Mouse (Mus musculus) neural tube, embryonic 14.5 days (tissue): ENCODE measurements around the gene H2-DMa. TPM values are rescaled to one million over a fixed set of nuclear protein-coding genes. Genes with fewer than 3 reads are reported as not detected.

Experiments
- ATAC-seq: fragments of 200-750 bp; cut with Nextera tagmentation; 2 replicates; pipeline ENCODE4 v1.8.0; 2017; ENCODE audit warnings: low read depth, mild to moderate bottlenecking, moderate TSS enrichment, moderate library complexity
- H3K27ac ChIP-seq: fragments of 300-500 bp; sonication (generic); 2 replicates; pipeline ENCODE4 v1.5.1; 2014; ENCODE audit warnings: low read depth, mild to moderate bottlenecking, control low read depth, low read length, moderate library complexity, mixed read lengths
- H3K27me3 ChIP-seq: fragments of 300-500 bp; sonication (generic); 2 replicates; pipeline ENCODE4 v1.6.1; 2014; ENCODE audit warnings: low read length; ENCODE audit not compliant: control insufficient read depth, insufficient read depth
- H3K36me3 ChIP-seq: fragments of 300-500 bp; sonication (generic); 2 replicates; pipeline ENCODE4 v1.6.1; 2014; ENCODE audit warnings: low read length, mixed read lengths; ENCODE audit not compliant: control insufficient read depth, insufficient read depth
- H3K4me1 ChIP-seq: fragments of 300-500 bp; sonication (generic); 2 replicates; pipeline ENCODE4 v1.6.1; 2014; ENCODE audit warnings: low read length; ENCODE audit not compliant: control insufficient read depth, insufficient read depth
- H3K4me2 ChIP-seq: fragments of 300-500 bp; sonication (generic); 2 replicates; pipeline ENCODE4 v1.6.1; 2014; ENCODE audit warnings: mild to moderate bottlenecking, low read depth, low read length, control low read depth
- H3K4me3 ChIP-seq: fragments of 300-500 bp; sonication (generic); 2 replicates; pipeline ENCODE4 v1.5.1; 2014; ENCODE audit warnings: low read depth, low read length, control low read depth, mixed read lengths
- H3K9ac ChIP-seq: fragments of 300-500 bp; sonication (generic); replicated peaks from 2 replicates; pipeline ENCODE4 v1.6.1; 2014; ENCODE audit warnings: low read depth, mild to moderate bottlenecking, control low read depth, low read length, mixed read lengths
- H3K9me3 ChIP-seq: fragments of 300-500 bp; sonication (generic); 2 replicates; pipeline ENCODE4 v1.6.1; 2016; ENCODE audit warnings: low read length; ENCODE audit not compliant: control insufficient read depth
- WGBS: fragments of 180-500 bp; shearing (Covaris S2); extraction: QIAGEN DNeasy Blood & Tissue Kit; methylation state at CpG from one replicate; pipeline ENCODE4 v1.1.7; 2014; 5-methylcytosine and 5-hydroxymethylcytosine counted together
- polyA plus RNA-seq: library from polyadenylated mRNA; unstranded; fragments of >200 nt; fragmentation: Nextera tagmentation; extraction: Ambion mirVana; gene quantifications from 2 replicates; pipeline ENCODE4 v1.2.1, GENCODE M21; 2014

Gene H2-DMa
- polyA plus RNA-seq, 1 experiment from 2014 or later, result 19.1 TPM

DNA sequence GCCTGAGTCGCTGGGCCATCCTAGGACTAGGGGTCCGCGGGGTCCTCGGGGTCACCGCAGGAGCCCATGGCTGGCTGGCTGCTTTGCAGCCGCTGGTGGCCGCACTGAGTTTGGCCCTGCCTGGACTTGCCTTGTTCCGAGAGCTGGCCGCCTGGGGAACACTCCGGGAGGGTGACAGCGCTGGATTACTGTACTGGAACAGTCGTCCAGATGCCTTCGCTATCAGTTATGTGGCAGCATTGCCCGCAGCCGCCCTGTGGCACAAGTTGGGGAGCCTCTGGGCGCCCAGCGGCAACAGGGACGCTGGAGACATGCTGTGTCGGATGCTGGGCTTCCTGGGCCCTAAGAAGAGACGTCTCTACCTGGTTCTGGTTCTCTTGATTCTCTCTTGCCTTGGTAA is 68.7 kb downstream of the H2-DMa start:
- Histone ChIP-seq H3K27ac (no peak overlapping the region), H3K9me3 (no peaks in the 10 kb centered on the region), H3K4me2 (peak overlapping the region; percentile 66), H3K27me3 (peaks cover 22% of the 10 kb centered on the region), H3K4me1 (peaks cover 11% of the 10 kb centered on the region), H3K4me3 (peak overlapping the region; percentile 36), H3K9ac (peak overlapping the region; percentile 41), H3K36me3 (no peaks in the 10 kb centered on the region)
- 6% methylated on average over 20 of the region's 20 CpGs for WGBS
- no peak for ATAC-seq

Other genes with a start within 250 kb of the H2-DMa start
- not detected in 2 replicates for gene Gm7029, start 245.7 kb upstream of the H2-DMa start, polyA plus RNA-seq
- gene Kifc1, start 228.9 kb upstream of the H2-DMa start, polyA plus RNA-seq, result 1.1 and 1.6 TPM in 2 replicates
- 0.70 and 0.79 TPM in 2 replicates for gene Platr17, start 214.4 kb upstream of the H2-DMa start, polyA plus RNA-seq
- 46.0 and 54.1 TPM in 2 replicates for gene Daxx, start 210.1 kb upstream of the H2-DMa start, polyA plus RNA-seq
- 35.7 and 36.2 TPM in 2 replicates for gene Tapbp, start 203.6 kb upstream of the H2-DMa start, polyA plus RNA-seq
- 6.5 and 8.9 TPM in 2 replicates for gene Zbtb22, start 203.6 kb upstream of the H2-DMa start, polyA plus RNA-seq
- gene Rgl2, start 190.0 kb upstream of the H2-DMa start, polyA plus RNA-seq, result 48.8 and 51.3 TPM in 2 replicates
- 168 TPM in 2 replicates for gene Pfdn6, start 179.2 kb upstream of the H2-DMa start, polyA plus RNA-seq
- gene Wdr46, start 178.9 kb upstream of the H2-DMa start, polyA plus RNA-seq, result 18.9 TPM in 2 replicates
- gene B3galt4, start 168.1 kb upstream of the H2-DMa start, polyA plus RNA-seq, result 6.2 and 8.9 TPM in 2 replicates
- 57.9 and 59.9 TPM in 2 replicates for gene Vps52, start 163.7 kb upstream of the H2-DMa start, polyA plus RNA-seq
- 825 and 874 TPM in 2 replicates for gene Rps18, start 163.5 kb upstream of the H2-DMa start, polyA plus RNA-seq
- gene H2-K1, start 119.2 kb upstream of the H2-DMa start, polyA plus RNA-seq, result 8.6 and 10.9 TPM in 2 replicates
- gene Ring1, start 94.9 kb upstream of the H2-DMa start, polyA plus RNA-seq, result 5.6 and 7.3 TPM in 2 replicates
- 70.1 and 72.1 TPM in 2 replicates for gene H2-Ke6, start 91.5 kb upstream of the H2-DMa start, polyA plus RNA-seq
- 77.9 and 90.8 TPM in 2 replicates for gene Slc39a7, start 87.9 kb upstream of the H2-DMa start, polyA plus RNA-seq
- gene Rxrb, start 87.7 kb upstream of the H2-DMa start, polyA plus RNA-seq, result 29.1 and 30.8 TPM in 2 replicates
- 3.6 and 4.5 TPM in 2 replicates for gene Col11a2, start 80.1 kb upstream of the H2-DMa start, polyA plus RNA-seq
- gene H2-Oa, start 27.2 kb upstream of the H2-DMa start, polyA plus RNA-seq, result not detected in 2 replicates
- 109 and 160 TPM in 2 replicates for gene Brd2, start 3.1 kb downstream of the H2-DMa start, polyA plus RNA-seq
- gene H2-DMb2, start 23.8 kb downstream of the H2-DMa start, polyA plus RNA-seq, result 0.16 and 0.18 TPM in 2 replicates
- 0.33 and 0.43 TPM in 2 replicates for gene H2-DMb1, start 33.5 kb downstream of the H2-DMa start, polyA plus RNA-seq
- gene Tap1, start 68.0 kb downstream of the H2-DMa start, polyA plus RNA-seq, result 0.68 and 2.0 TPM in 2 replicates
- gene Psmb9, start 68.2 kb downstream of the H2-DMa start, polyA plus RNA-seq, result 0.63 and 1.3 TPM in 2 replicates
- gene Psmb8, start 78.2 kb downstream of the H2-DMa start, polyA plus RNA-seq, result 0.76 and 3.5 TPM in 2 replicates
- gene Tap2, start 84.0 kb downstream of the H2-DMa start, polyA plus RNA-seq, result 0.70 and 0.90 TPM in 2 replicates
- not detected in 2 replicates for gene H2-Ob, start 119.4 kb downstream of the H2-DMa start, polyA plus RNA-seq
- gene H2-Ab1, start 138.1 kb downstream of the H2-DMa start, polyA plus RNA-seq, result 1.1 and 1.7 TPM in 2 replicates
- gene H2-Aa, start 168.3 kb downstream of the H2-DMa start, polyA plus RNA-seq, result 0.24 TPM in 1 of 2 replicates, not detected in the other
- gene H2-Eb1, start 186.3 kb downstream of the H2-DMa start, polyA plus RNA-seq, result 3.5 and 4.0 TPM in 2 replicates
- gene H2-Eb2, start 206.1 kb downstream of the H2-DMa start, polyA plus RNA-seq, result 0.15 and 0.17 TPM in 2 replicates
- gene Btnl2, start 235.3 kb downstream of the H2-DMa start, polyA plus RNA-seq, result not detected in 2 replicates